Mouse (Mus musculus) kidney, embryonic 16.5 days (tissue): ENCODE measurements at regions not wholly inside any gene's neighbourhood (a gene's known extent, or its start where the extent isn't known, plus 50 kb on each side); places are given as distances from the start of the nearest gene placed in this dataset.

Source experiments
- ATAC-seq: fragments of 200-750 bp; cut with Nextera tagmentation; 2 replicates; pipeline ENCODE4 v1.8.0; 2017; ENCODE audit warnings: moderate TSS enrichment; ENCODE audit not compliant: low FRiP score, low TSS enrichment
- H3K27ac ChIP-seq: fragments of 300-500 bp; sonication (generic); 2 replicates; pipeline ENCODE4 v1.5.1; 2014; ENCODE audit warnings: low read length
- H3K27me3 ChIP-seq: fragments of 300-500 bp; sonication (generic); 2 replicates; pipeline ENCODE4 v1.6.1; 2014; ENCODE audit warnings: low read length, control low read depth, mixed read lengths; ENCODE audit not compliant: insufficient read depth
- H3K36me3 ChIP-seq: fragments of 300-500 bp; sonication (generic); 2 replicates; pipeline ENCODE4 v1.6.1; 2014; ENCODE audit warnings: low read length, control low read depth, mixed read lengths; ENCODE audit not compliant: insufficient read depth
- H3K4me1 ChIP-seq: fragments of 300-500 bp; sonication (generic); 2 replicates; pipeline ENCODE4 v1.6.1; 2014; ENCODE audit warnings: low read length, control low read depth, mixed read lengths; ENCODE audit not compliant: insufficient read depth
- H3K4me2 ChIP-seq: fragments of 300-500 bp; sonication (generic); replicated peaks from 2 replicates; pipeline ENCODE4 v1.6.1; 2014; ENCODE audit warnings: low read depth, low read length
- H3K4me3 ChIP-seq: fragments of 300-500 bp; sonication (generic); 2 replicates; pipeline ENCODE4 v1.5.1; 2014; ENCODE audit warnings: mild to moderate bottlenecking, low read length
- H3K9ac ChIP-seq: fragments of 300-500 bp; sonication (generic); replicated peaks from 2 replicates; pipeline ENCODE4 v1.6.1; 2014; ENCODE audit warnings: low read length
- H3K9me3 ChIP-seq: fragments of 300-500 bp; sonication (generic); 2 replicates; pipeline ENCODE4 v1.6.1; 2016; ENCODE audit warnings: low read length, control low read depth
- WGBS: fragments of 180-500 bp; shearing (Covaris S2); extraction: QIAGEN DNeasy Blood & Tissue Kit; methylation state at CpG from one replicate; pipeline ENCODE4 v1.1.7; 2014; 5-methylcytosine and 5-hydroxymethylcytosine counted together

GRCm38 (mm10) chr9:69886351-69886750 is 102.9 kb upstream of the Bnip2 start:
- no peaks in the 10 kb centered on the region for H3K4me1 ChIP-seq
- H3K27me3 ChIP-seq = no peaks in the 10 kb centered on the region
- ATAC-seq = no peak
- H3K4me3 ChIP-seq = no peak overlapping the region
- H3K9me3 ChIP-seq = no peaks in the 10 kb centered on the region
- no peak overlapping the region for H3K9ac ChIP-seq
- H3K27ac ChIP-seq = no peak overlapping the region
- no peak overlapping the region for H3K4me2 ChIP-seq
- WGBS = 78% methylated on average over 5 of the region's 5 CpGs
- H3K36me3 ChIP-seq = no peaks in the 10 kb centered on the region

- no peaks in the 10 kb centered on the region for H3K36me3 ChIP-seq
- no peak for ATAC-seq
- 60% methylated on average over 10 of the region's 10 CpGs for WGBS
- no peak overlapping the region for H3K4me2 ChIP-seq
- no peaks in the 10 kb centered on the region for H3K9me3 ChIP-seq
- H3K4me1 ChIP-seq = no peaks in the 10 kb centered on the region
- no peak overlapping the region for H3K9ac ChIP-seq
- H3K27me3 ChIP-seq = peaks cover 14% of the 10 kb centered on the region
- H3K27ac ChIP-seq = no peak overlapping the region
- H3K4me3 ChIP-seq = no peak overlapping the region
Observed at GRCm38 (mm10) chr9:69898016-69898415, 91.2 kb upstream of the Bnip2 start.

- Histone ChIP-seq H3K27ac (no peak overlapping the region), H3K36me3 (no peaks in the 10 kb centered on the region), H3K4me1 (no peaks in the 10 kb centered on the region), H3K4me2 (no peak overlapping the region), H3K27me3 (peaks cover 14% of the 10 kb centered on the region), H3K9ac (no peak overlapping the region), H3K9me3 (no peaks in the 10 kb centered on the region), H3K4me3 (no peak overlapping the region)
- no peak for ATAC-seq
- WGBS = 12% methylated on average over 11 of the region's 11 CpGs
Observed at GRCm38 (mm10) chr9:69899371-69899770, 89.9 kb upstream of the Bnip2 start.

- Histone ChIP-seq H3K4me2 (no peak overlapping the region), H3K4me3 (no peak overlapping the region), H3K9ac (no peak overlapping the region), H3K27ac (no peak overlapping the region), H3K36me3 (no peaks in the 10 kb centered on the region), H3K27me3 (peaks cover 14% of the 10 kb centered on the region), H3K9me3 (no peaks in the 10 kb centered on the region), H3K4me1 (no peaks in the 10 kb centered on the region)
- no peak for ATAC-seq
- WGBS = 51% methylated on average over 6 of the region's 6 CpGs
Observed at GRCm38 (mm10) chr9:69900871-69901270, 88.4 kb upstream of the Bnip2 start.

- H3K9ac ChIP-seq = no peak overlapping the region
- H3K4me2 ChIP-seq = peak overlapping the region; percentile 39
- H3K9me3 ChIP-seq = no peaks in the 10 kb centered on the region
- no peaks in the 10 kb centered on the region for H3K36me3 ChIP-seq
- peak overlapping the region; percentile 12; the same call in 1 of the 2 replicates for H3K4me3 ChIP-seq
- ATAC-seq = no peak
- 5% methylated on average over 21 of the region's 21 CpGs for WGBS
- no peak overlapping the region for H3K27ac ChIP-seq
- H3K4me1 ChIP-seq = no peaks in the 10 kb centered on the region; the same call in 1 of the 2 replicates
- H3K27me3 ChIP-seq = peaks cover 12% of the 10 kb centered on the region
Observed at GRCm38 (mm10) chr9:69907123-69907945, 81.9 kb upstream of the Bnip2 start.

- 55% methylated on average over 4 of the region's 4 CpGs for WGBS
- H3K4me2 ChIP-seq = no peak overlapping the region
Observed at GRCm38 (mm10) chr9:69910621-69911020, 78.6 kb upstream of the Bnip2 start.

GRCm38 (mm10) chr9:69928126-69928525 is 61.1 kb upstream of the Bnip2 start:
- H3K9me3 ChIP-seq = 0 out of 2 replicates have a peak, but pooled peaks cover 4% of the 10 kb centered on the region
- no peak overlapping the region for H3K4me3 ChIP-seq
- no peak for ATAC-seq
- H3K36me3 ChIP-seq = no peaks in the 10 kb centered on the region
- H3K9ac ChIP-seq = no peak overlapping the region
- 0 out of 2 replicates have a peak, but pooled peaks cover 2% of the 10 kb centered on the region for H3K27me3 ChIP-seq
- H3K4me2 ChIP-seq = no peak overlapping the region
- H3K4me1 ChIP-seq = no peaks in the 10 kb centered on the region
- 74% methylated on average over 2 of the region's 2 CpGs for WGBS
- no peak overlapping the region for H3K27ac ChIP-seq

More at GRCm38 (mm10) chr9:69910621-69911020, 78.6 kb upstream of the Bnip2 start:
- H3K9ac ChIP-seq = no peak overlapping the region
- no peaks in the 10 kb centered on the region; the same call in 1 of the 2 replicates for H3K4me1 ChIP-seq
- no peak for ATAC-seq
- no peaks in the 10 kb centered on the region for H3K36me3 ChIP-seq
- no peaks in the 10 kb centered on the region for H3K9me3 ChIP-seq
- no peak overlapping the region for H3K4me3 ChIP-seq
- H3K27ac ChIP-seq = peak overlapping the region; percentile 27; the same call in 1 of the 2 replicates
- peaks cover 12% of the 10 kb centered on the region for H3K27me3 ChIP-seq

- H3K36me3 ChIP-seq = no peaks in the 10 kb centered on the region
- H3K9ac ChIP-seq = no peak overlapping the region
- no peaks in the 10 kb centered on the region for H3K9me3 ChIP-seq
- no peaks in the 10 kb centered on the region for H3K4me1 ChIP-seq
- no peak overlapping the region for H3K4me2 ChIP-seq
- H3K27ac ChIP-seq = no peak overlapping the region
- no peak overlapping the region for H3K4me3 ChIP-seq
- H3K27me3 ChIP-seq = peaks cover 4% of the 10 kb centered on the region; the same call in 1 of the 2 replicates
- WGBS = 54% methylated on average over 3 of the region's 3 CpGs
- ATAC-seq = no peak
Observed at GRCm38 (mm10) chr9:69937863-69938262, 51.4 kb upstream of the Bnip2 start.
